Mouse (Mus musculus) frontal cortex, adult (tissue): ENCODE results near the gene Sorcs2.

ENCODE experiments used
- ATAC-seq: cut with Nextera tagmentation; 2 replicates; pipeline ENCODE4 v1.9.2; 2017; ENCODE audit warnings: mild to moderate bottlenecking, moderate library complexity, mixed read lengths; ENCODE audit not compliant: low TSS enrichment

Sorcs2 gene

GRCm38 (mm10) chr5:36128513-36128912 is 269.4 kb downstream of the Sorcs2 start:
- ATAC-seq = no peak

GRCm38 (mm10) chr5:36124993-36125392 is 272.9 kb downstream of the Sorcs2 start:
- no peak for ATAC-seq

GRCm38 (mm10) chr5:36122987-36123386 is 275.0 kb downstream of the Sorcs2 start:
- ATAC-seq = no peak

- ATAC-seq = no peak
These were observed 277.0 kb downstream of the Sorcs2 start for GRCm38 (mm10) chr5:36120931-36121341.

- ATAC-seq = no peak
These were observed 279.9 kb downstream of the Sorcs2 start for GRCm38 (mm10) chr5:36118061-36118460.

- no peak for ATAC-seq
These were observed 282.4 kb downstream of the Sorcs2 start for GRCm38 (mm10) chr5:36115519-36115918.

GRCm38 (mm10) chr5:36113696-36114095 is 284.2 kb downstream of the Sorcs2 start:
- ATAC-seq = peak; percentile 55; the same call in 1 of the 2 replicates

GRCm38 (mm10) chr5:36112696-36113095 is 285.2 kb downstream of the Sorcs2 start:
- ATAC-seq = no peak

- no peak for ATAC-seq
These were observed 286.4 kb downstream of the Sorcs2 start for GRCm38 (mm10) chr5:36111516-36111915.

GRCm38 (mm10) chr5:36108339-36108887 is 289.5 kb downstream of the Sorcs2 start:
- ATAC-seq = no peak; the same call in 1 of the 2 replicates

GRCm38 (mm10) chr5:36103483-36103882 is 294.5 kb downstream of the Sorcs2 start:
- no peak for ATAC-seq

- no peak for ATAC-seq
These were observed 296.8 kb downstream of the Sorcs2 start for GRCm38 (mm10) chr5:36101129-36101528.

- ATAC-seq = no peak
These were observed 297.5 kb downstream of the Sorcs2 start for GRCm38 (mm10) chr5:36100488-36100887.

- ATAC-seq = no peak
These were observed 298.3 kb downstream of the Sorcs2 start for GRCm38 (mm10) chr5:36099662-36100061.

- no peak for ATAC-seq
These were observed 301.9 kb downstream of the Sorcs2 start for GRCm38 (mm10) chr5:36096046-36096445.

- no peak for ATAC-seq
These were observed 307.9 kb downstream of the Sorcs2 start for GRCm38 (mm10) chr5:36090036-36090435.

GRCm38 (mm10) chr5:36089243-36089642 is 308.7 kb downstream of the Sorcs2 start:
- no peak for ATAC-seq

- no peak for ATAC-seq
These were observed 311.0 kb downstream of the Sorcs2 start for GRCm38 (mm10) chr5:36086931-36087330.

- ATAC-seq = peak; percentile 93
These were observed 312.3 kb downstream of the Sorcs2 start for GRCm38 (mm10) chr5:36085621-36086020.

GRCm38 (mm10) chr5:36083869-36084565 is 313.9 kb downstream of the Sorcs2 start:
- ATAC-seq = no peak

- no peak for ATAC-seq
These were observed 316.9 kb downstream of the Sorcs2 start for GRCm38 (mm10) chr5:36081021-36081420.

GRCm38 (mm10) chr5:36075172-36076074 is 322.5 kb downstream of the Sorcs2 start:
- ATAC-seq = no peak
